Mouse (Mus musculus) limb, embryonic 13.5 days (tissue): ENCODE data around the gene Olfr91. TPM values are rescaled to one million over a fixed set of nuclear protein-coding genes. Genes with fewer than 3 reads are reported as not detected.
A peak's percentile ranks its signal among the peaks of the same experiment; 100 is the strongest.
"Not testable (repeated sequence)": the region's sequence is repeated elsewhere in the genome, so short reads cannot be mapped to it uniquely, and the experiment has no call there.

ENCODE experiments used
- ATAC-seq: fragments of 200-750 bp; cut with Nextera tagmentation; 2 replicates; pipeline ENCODE4 v1.8.0; 2017; ENCODE audit warnings: low read depth, moderate number of reproducible peaks, moderate TSS enrichment; ENCODE audit not compliant: low FRiP score
- H3K27ac ChIP-seq: fragments of 300-500 bp; sonication (generic); 2 replicates; pipeline ENCODE4 v1.5.1; 2015; ENCODE audit warnings: inconsistent platforms, mild to moderate bottlenecking, moderate library complexity
- H3K27me3 ChIP-seq: fragments of 300-500 bp; sonication (generic); 2 replicates; pipeline ENCODE4 v1.6.1; 2015; ENCODE audit warnings: mild to moderate bottlenecking, inconsistent platforms
- H3K36me3 ChIP-seq: fragments of 300-500 bp; sonication (generic); 2 replicates; pipeline ENCODE4 v1.6.1; 2015; ENCODE audit warnings: inconsistent platforms, mild to moderate bottlenecking, moderate library complexity
- H3K4me1 ChIP-seq: fragments of 300-500 bp; sonication (generic); 2 replicates; pipeline ENCODE4 v1.6.1; 2015; ENCODE audit warnings: inconsistent platforms
- H3K4me2 ChIP-seq: fragments of 300-500 bp; sonication (generic); replicated peaks from 2 replicates; pipeline ENCODE4 v1.6.1; 2015; ENCODE audit warnings: inconsistent platforms, mild to moderate bottlenecking, moderate library complexity
- H3K4me3 ChIP-seq: fragments of 300-500 bp; sonication (generic); 2 replicates; pipeline ENCODE4 v1.5.1; 2015; ENCODE audit warnings: moderate library complexity, mild to moderate bottlenecking, inconsistent platforms
- H3K9ac ChIP-seq: fragments of 300-500 bp; sonication (generic); 2 replicates; pipeline ENCODE4 v1.6.1; 2015; ENCODE audit warnings: mild to moderate bottlenecking, inconsistent platforms
- H3K9me3 ChIP-seq: fragments of 300-500 bp; sonication (generic); 2 replicates; pipeline ENCODE4 v1.6.1; 2016; ENCODE audit warnings: inconsistent platforms
- WGBS: fragments of 180-500 bp; shearing (Covaris S2); methylation state at CpG from one replicate; pipeline ENCODE4 v1.1.7; 2015; 5-methylcytosine and 5-hydroxymethylcytosine counted together
- polyA plus RNA-seq: library from polyadenylated mRNA; unstranded; fragments of >200 nt; fragmentation: Nextera tagmentation; extraction: Ambion mirVana; gene quantifications from 2 replicates; pipeline ENCODE4 v1.2.1, GENCODE M21; 2015

The Olfr91 gene
- not detected in 2 replicates for polyA plus RNA-seq

- Histone ChIP-seq H3K4me1 (no peaks in the 10 kb centered on the region), H3K9ac (no peak within 1 kb of the TSS), H3K4me2 (no peak within 1 kb of the TSS), H3K36me3 (no peaks in the 10 kb centered on the region), H3K9me3 (no peaks in the 10 kb centered on the region), H3K27ac (no peak within 1 kb of the TSS), H3K4me3 (no peak within 1 kb of the TSS), H3K27me3 (no peaks in the 10 kb centered on the region)
- ATAC-seq, result no peak
- WGBS, result 92% methylated on average over 1 of the region's 1 CpGs
These were observed at the start of gene Olfr91 for GRCm38 (mm10) chr17:37098178-37098577. Gene Olfr91 (minus strand): TSS chr17:37098278.

GRCm38 (mm10) chr17:37131366-37131765 lies 33.3 kb upstream of the Olfr91 start:
- H3K9ac ChIP-seq, ATAC-seq, H3K27ac ChIP-seq, H3K27me3 ChIP-seq, H3K4me3 ChIP-seq, H3K36me3 ChIP-seq, H3K4me2 ChIP-seq, H3K9me3 ChIP-seq, H3K4me1 ChIP-seq: not testable (repeated sequence)
- WGBS, result 75% methylated on average over 4 of the region's 4 CpGs

GRCm38 (mm10) chr17:37119988-37120387 lies 21.9 kb upstream of the Olfr91 start, which contains the start of gene Olfr92:
Gene Olfr92 (minus strand): TSS chr17:37120088.
- Histone ChIP-seq H3K4me1 (no peaks in the 10 kb centered on the region), H3K4me3 (no peak within 1 kb of the TSS), H3K9me3 (no peaks in the 10 kb centered on the region), H3K4me2 (no peak within 1 kb of the TSS), H3K27ac (no peak within 1 kb of the TSS), H3K27me3 (no peaks in the 10 kb centered on the region), H3K36me3 (no peaks in the 10 kb centered on the region), H3K9ac (no peak within 1 kb of the TSS)
- 79% methylated on average over 2 of the region's 2 CpGs for WGBS
- no peak for ATAC-seq

- Histone ChIP-seq H3K9me3 (no peaks in the 10 kb centered on the region), H3K36me3 (no peaks in the 10 kb centered on the region), H3K27ac (no peak overlapping the region), H3K4me3 (no peak overlapping the region), H3K4me1 (no peaks in the 10 kb centered on the region), H3K27me3 (no peaks in the 10 kb centered on the region), H3K9ac (no peak overlapping the region), H3K4me2 (no peak overlapping the region)
- no peak for ATAC-seq
- WGBS, result 76% methylated on average over 5 of the region's 5 CpGs
These were observed 4.8 kb downstream of the Olfr91 start for GRCm38 (mm10) chr17:37093289-37093688.

- H3K4me1 ChIP-seq, result no peaks in the 10 kb centered on the region
- WGBS, result 76% methylated on average over 1 of the region's 1 CpGs
These were observed 5.9 kb downstream of the Olfr91 start for GRCm38 (mm10) chr17:37092198-37092597.

GRCm38 (mm10) chr17:37088399-37088798 lies 9.7 kb downstream of the Olfr91 start, which contains the start of gene Olfr90:
Gene Olfr90 (minus strand): TSS chr17:37088499.
- no peak within 1 kb of the TSS for H3K27ac ChIP-seq
- no peaks in the 10 kb centered on the region for H3K27me3 ChIP-seq
- H3K36me3 ChIP-seq, result no peaks in the 10 kb centered on the region
- H3K4me3 ChIP-seq, result no peak within 1 kb of the TSS
- no peak within 1 kb of the TSS for H3K9ac ChIP-seq
- H3K4me2 ChIP-seq, result no peak within 1 kb of the TSS
- no peaks in the 10 kb centered on the region for H3K9me3 ChIP-seq
- H3K4me1 ChIP-seq, result no peaks in the 10 kb centered on the region
- ATAC-seq, result no peak

More at GRCm38 (mm10) chr17:37092198-37092597, 5.9 kb downstream of the Olfr91 start:
- no peak for ATAC-seq
- no peak overlapping the region for H3K4me3 ChIP-seq
- no peaks in the 10 kb centered on the region for H3K36me3 ChIP-seq
- H3K27me3 ChIP-seq, result no peaks in the 10 kb centered on the region
- H3K9ac ChIP-seq, result no peak overlapping the region
- H3K4me2 ChIP-seq, result no peak overlapping the region
- H3K27ac ChIP-seq, result no peak overlapping the region
- no peaks in the 10 kb centered on the region for H3K9me3 ChIP-seq

GRCm38 (mm10) chr17:37085545-37085944 lies 12.5 kb downstream of the Olfr91 start:
- Histone ChIP-seq H3K9ac (no peak overlapping the region), H3K9me3 (no peaks in the 10 kb centered on the region), H3K27me3 (no peaks in the 10 kb centered on the region), H3K27ac (no peak overlapping the region), H3K4me3 (no peak overlapping the region), H3K36me3 (no peaks in the 10 kb centered on the region), H3K4me2 (no peak overlapping the region), H3K4me1 (no peaks in the 10 kb centered on the region)
- WGBS, result 74% methylated on average over 10 of the region's 10 CpGs
- ATAC-seq, result no peak

GRCm38 (mm10) chr17:37084632-37085031 lies 13.4 kb downstream of the Olfr91 start:
- Histone ChIP-seq H3K4me3 (no peak overlapping the region), H3K36me3 (no peaks in the 10 kb centered on the region), H3K27me3 (no peaks in the 10 kb centered on the region), H3K4me1 (no peaks in the 10 kb centered on the region), H3K27ac (no peak overlapping the region), H3K9ac (no peak overlapping the region), H3K4me2 (no peak overlapping the region), H3K9me3 (no peaks in the 10 kb centered on the region)
- 68% methylated on average over 5 of the region's 5 CpGs for WGBS
- no peak for ATAC-seq

- no peak overlapping the region for H3K9ac ChIP-seq
- no peak overlapping the region for H3K4me3 ChIP-seq
- peaks cover 9% of the 10 kb centered on the region for H3K4me1 ChIP-seq
- no peak overlapping the region for H3K27ac ChIP-seq
- 3% methylated on average over 8 of the region's 8 CpGs for WGBS
- no peaks in the 10 kb centered on the region for H3K9me3 ChIP-seq
- no peaks in the 10 kb centered on the region for H3K27me3 ChIP-seq
- H3K36me3 ChIP-seq, result no peaks in the 10 kb centered on the region
- no peak overlapping the region for H3K4me2 ChIP-seq
- ATAC-seq, result peak; percentile 34; the same call in 1 of the 2 replicates
These were observed 14.8 kb downstream of the Olfr91 start for GRCm38 (mm10) chr17:37083327-37083726.

- WGBS, result 87% methylated on average over 4 of the region's 4 CpGs
- peaks cover 3% of the 10 kb centered on the region; the same call in 1 of the 2 replicates for H3K36me3 ChIP-seq
- no peak for ATAC-seq
These were observed 16.4 kb downstream of the Olfr91 start for GRCm38 (mm10) chr17:37081659-37082058.

GRCm38 (mm10) chr17:37080119-37080518 lies 18.0 kb downstream of the Olfr91 start:
- ATAC-seq, result no peak
- peaks cover 13% of the 10 kb centered on the region for H3K4me1 ChIP-seq
- no peak overlapping the region for H3K27ac ChIP-seq
- H3K27me3 ChIP-seq, result no peaks in the 10 kb centered on the region
- no peak overlapping the region for H3K4me3 ChIP-seq
- H3K4me2 ChIP-seq, result no peak overlapping the region
- H3K36me3 ChIP-seq, result peaks cover 18% of the 10 kb centered on the region
- no peaks in the 10 kb centered on the region for H3K9me3 ChIP-seq
- H3K9ac ChIP-seq, result no peak overlapping the region
- WGBS, result 18% methylated on average over 5 of the region's 5 CpGs

More at GRCm38 (mm10) chr17:37081659-37082058, 16.4 kb downstream of the Olfr91 start:
- Histone ChIP-seq H3K4me3 (no peak overlapping the region), H3K4me2 (no peak overlapping the region), H3K27ac (no peak overlapping the region), H3K9ac (no peak overlapping the region), H3K27me3 (no peaks in the 10 kb centered on the region), H3K9me3 (no peaks in the 10 kb centered on the region), H3K4me1 (peaks cover 13% of the 10 kb centered on the region)

- Histone ChIP-seq H3K27me3 (no peaks in the 10 kb centered on the region), H3K4me2 (no peak overlapping the region), H3K27ac (no peak overlapping the region), H3K4me1 (peaks cover 13% of the 10 kb centered on the region), H3K4me3 (no peak overlapping the region), H3K9me3 (no peaks in the 10 kb centered on the region), H3K9ac (no peak overlapping the region), H3K36me3 (peaks cover 29% of the 10 kb centered on the region)
- whole genome bisulfite sequencing, result 25% methylated on average over 2 of the region's 2 CpGs
- no peak for ATAC-seq
These were observed 19.1 kb downstream of the Olfr91 start for GRCm38 (mm10) chr17:37078990-37079389.

GRCm38 (mm10) chr17:37078193-37078592 lies 19.9 kb downstream of the Olfr91 start:
- Histone ChIP-seq H3K9ac (no peak overlapping the region), H3K27ac (no peak overlapping the region), H3K4me3 (no peak overlapping the region), H3K4me2 (no peak overlapping the region), H3K27me3 (no peaks in the 10 kb centered on the region), H3K36me3 (peaks cover 37% of the 10 kb centered on the region), H3K4me1 (peaks cover 13% of the 10 kb centered on the region), H3K9me3 (no peaks in the 10 kb centered on the region)
- ATAC-seq, result no peak
- 39% methylated on average over 1 of the region's 1 CpGs for WGBS
